Mouse (Mus musculus) brain, embryonic 14.5 days (tissue): ENCODE results near the gene Ing1.

Experiments used
- CTCF ChIP-seq: fragments of 200-500 bp; IDR thresholded peaks from 2 replicates; pipeline ENCODE4 v1.5.1; 2012; ENCODE audit warnings: inconsistent platforms, mild to moderate bottlenecking, moderate library complexity, borderline replicate concordance; ENCODE audit not compliant: insufficient read depth, insufficient read length; ENCODE audit errors: extremely low read depth
- POLR2A ChIP-seq: fragments of 200-500 bp; IDR thresholded peaks from 2 replicates; pipeline ENCODE4 v1.6.1; 2012; ENCODE audit warnings: mild to moderate bottlenecking, inconsistent platforms, borderline replicate concordance; ENCODE audit not compliant: poor library complexity, insufficient read depth, insufficient read length, severe bottlenecking; ENCODE audit errors: extremely low read depth

- TF ChIP-seq POLR2A (no peak), CTCF (no peak)
Observed at GRCm38 (mm10) chr8:11542031-11542430, 13.3 kb upstream of the Ing1 start.
